Mouse (Mus musculus): ENCODE results near the gene Bckdha. TPM values are rescaled to one million over a fixed set of nuclear protein-coding genes. Genes with fewer than 3 reads are reported as not detected.

Bckdha gene
- polyA plus RNA-seq, 1 experiment from 2014 or later = 96.3 TPM

GRCm38 (mm10) chr7:25614831-25615705, 43.7 kb downstream of the Bckdha start:
- no peak for TF ChIP-seq CTCF (IDR thresholded peaks at IDR 0.05; ENCODE audit: low read depth)
- Histone ChIP-seq H3K4me2 (ENCODE audit: low read length) (no peak overlapping the region), H3K4me1 (replicated peaks; ENCODE audit: insufficient read depth, low read length) (0 out of 2 replicates have a peak, but pooled peaks cover 6% of the 10 kb centered on the region), H3K4me3 (replicated peaks; ENCODE audit: low read depth, low read length) (no peak overlapping the region), H3K36me3 (ENCODE audit: insufficient read depth, low read length) (no peaks in the 10 kb centered on the region), H3K27ac (0 out of 2 replicates have a peak overlapping the region, but pooled peaks have one; percentile 25), H3K27me3 (ENCODE audit: insufficient read depth, low read length) (no peaks in the 10 kb centered on the region), H3K9me3 (replicated peaks; ENCODE audit: low read length) (no peaks in the 10 kb centered on the region), H3K9ac (ENCODE audit: low read depth, low read length) (no peak overlapping the region)
- ATAC-seq (replicated peaks; ENCODE audit: low FRiP score, low read depth) (no peak), DNase-seq (ENCODE audit: low spot score) (no peak)
- 67% methylated on average over 21 of the region's 21 CpGs for WGBS

- DNase-seq (ENCODE audit: low spot score) = no peak
- Histone ChIP-seq H3K9me3 (replicated peaks; ENCODE audit: low read length) (no peaks in the 10 kb centered on the region), H3K4me1 (replicated peaks; ENCODE audit: insufficient read depth, low read length) (0 out of 2 replicates have a peak, but pooled peaks cover 3% of the 10 kb centered on the region), H3K4me2 (ENCODE audit: low read length) (no peak overlapping the region), H3K4me3 (replicated peaks; ENCODE audit: low read depth, low read length) (no peak overlapping the region), H3K27me3 (ENCODE audit: insufficient read depth, low read length) (no peaks in the 10 kb centered on the region), H3K27ac (no peak overlapping the region), H3K9ac (ENCODE audit: low read depth, low read length) (no peak overlapping the region), H3K36me3 (ENCODE audit: insufficient read depth, low read length) (no peaks in the 10 kb centered on the region)
- TF ChIP-seq CTCF (IDR thresholded peaks at IDR 0.05; ENCODE audit: low read depth) = no peak
- WGBS = 80% methylated on average over 5 of the region's 5 CpGs
- ATAC-seq (replicated peaks; ENCODE audit: low FRiP score, low read depth) = no peak
These were observed 44.7 kb downstream of the Bckdha start for GRCm38 (mm10) chr7:25614086-25614485.

GRCm38 (mm10) chr7:25611501-25611900, 47.3 kb downstream of the Bckdha start:
- H3K27me3 ChIP-seq (ENCODE audit: insufficient read depth, low read length) = no peaks in the 10 kb centered on the region
- no peak for DNase-seq (ENCODE audit: low spot score)
- no peak overlapping the region for H3K4me3 ChIP-seq (replicated peaks; ENCODE audit: low read depth, low read length)
- H3K4me2 ChIP-seq (ENCODE audit: low read length) = no peak overlapping the region
- ATAC-seq (replicated peaks; ENCODE audit: low FRiP score, low read depth) = no peak
- no peaks in the 10 kb centered on the region for H3K9me3 ChIP-seq (replicated peaks; ENCODE audit: low read length)
- no peaks in the 10 kb centered on the region for H3K4me1 ChIP-seq (replicated peaks; ENCODE audit: insufficient read depth, low read length)
- no peak overlapping the region for H3K27ac ChIP-seq
- TF ChIP-seq CTCF (IDR thresholded peaks at IDR 0.05; ENCODE audit: low read depth) = no peak
- no peaks in the 10 kb centered on the region for H3K36me3 ChIP-seq (ENCODE audit: insufficient read depth, low read length)
- no peak overlapping the region for H3K9ac ChIP-seq (ENCODE audit: low read depth, low read length)
- 63% methylated on average over 7 of the region's 7 CpGs for WGBS

GRCm38 (mm10) chr7:25610056-25610455, 48.7 kb downstream of the Bckdha start:
- Histone ChIP-seq H3K27ac (no peak overlapping the region), H3K27me3 (ENCODE audit: insufficient read depth, low read length) (no peaks in the 10 kb centered on the region), H3K9ac (ENCODE audit: low read depth, low read length) (no peak overlapping the region), H3K4me2 (ENCODE audit: low read length) (no peak overlapping the region), H3K4me1 (replicated peaks; ENCODE audit: insufficient read depth, low read length) (no peaks in the 10 kb centered on the region), H3K4me3 (replicated peaks; ENCODE audit: low read depth, low read length) (no peak overlapping the region), H3K36me3 (ENCODE audit: insufficient read depth, low read length) (no peaks in the 10 kb centered on the region), H3K9me3 (replicated peaks; ENCODE audit: low read length) (no peaks in the 10 kb centered on the region)
- WGBS = 34% methylated on average over 6 of the region's 6 CpGs
- no peak for ATAC-seq (replicated peaks; ENCODE audit: low FRiP score, low read depth)
- no peak for DNase-seq (ENCODE audit: low spot score)
- TF ChIP-seq CTCF (IDR thresholded peaks at IDR 0.05; ENCODE audit: low read depth) = no peak

DNA sequence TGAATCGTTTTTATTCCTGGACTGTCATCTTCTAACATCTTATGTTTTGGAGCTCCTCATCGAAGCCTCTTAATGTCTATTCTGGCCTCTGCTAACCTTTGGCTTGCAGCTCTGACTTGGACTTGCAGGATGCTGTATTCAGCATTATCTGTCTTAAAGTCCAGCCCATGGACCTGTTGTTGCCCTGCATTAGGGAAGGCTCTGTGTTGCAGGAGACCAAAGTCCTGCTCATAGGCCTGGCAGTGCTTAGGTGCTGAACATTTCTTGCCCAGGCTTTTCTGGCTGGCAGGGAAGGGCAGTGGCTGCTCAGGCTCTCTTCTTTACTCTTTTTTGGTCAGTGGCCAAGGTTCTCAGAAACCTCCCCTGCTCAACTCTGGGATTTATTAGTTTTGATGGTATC, 51.6 kb downstream of the Bckdha start:
- 72% methylated on average over 2 of the region's 2 CpGs for WGBS

DNA sequence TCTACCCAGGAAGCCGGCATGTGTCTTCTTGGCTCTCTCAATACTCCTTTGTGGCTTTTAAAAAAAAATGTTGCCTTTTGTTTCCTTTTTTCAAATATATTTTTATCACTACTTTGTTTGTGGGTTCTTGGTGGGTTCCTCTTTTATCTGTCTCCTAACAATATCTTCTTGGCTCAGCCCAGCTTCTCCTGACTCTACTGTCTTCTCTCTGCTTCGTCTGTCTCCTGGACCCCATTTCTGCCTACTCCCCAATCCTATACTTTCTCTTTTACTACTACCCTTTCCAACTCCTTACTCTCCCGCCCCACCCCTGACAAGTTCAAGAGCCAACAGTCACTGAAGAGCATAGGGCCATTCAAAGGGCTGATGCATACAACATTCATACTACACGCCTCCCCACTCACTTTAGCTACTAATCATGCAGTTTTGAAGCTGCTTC, 52.1 kb downstream of the Bckdha start:
- Histone ChIP-seq H3K27me3 (ENCODE audit: insufficient read depth, low read length) (no peaks in the 10 kb centered on the region), H3K9me3 (replicated peaks; ENCODE audit: low read length) (no peaks in the 10 kb centered on the region), H3K36me3 (ENCODE audit: insufficient read depth, low read length) (no peaks in the 10 kb centered on the region), H3K4me3 (replicated peaks; ENCODE audit: low read depth, low read length) (no peak overlapping the region), H3K27ac (peak overlapping the region; percentile 2; the same call in 1 of the 2 replicates), H3K4me2 (ENCODE audit: low read length) (no peak overlapping the region), H3K4me1 (replicated peaks; ENCODE audit: insufficient read depth, low read length) (no peaks in the 10 kb centered on the region), H3K9ac (ENCODE audit: low read depth, low read length) (no peak overlapping the region)
- 82% methylated on average over 4 of the region's 4 CpGs for WGBS
- DNase-seq (ENCODE audit: low spot score) (no peak), ATAC-seq (replicated peaks; ENCODE audit: low FRiP score, low read depth) (no peak)
- TF ChIP-seq CTCF (IDR thresholded peaks at IDR 0.05; ENCODE audit: low read depth) = no peak

More for the DNA sequence above, 51.6 kb downstream of the Bckdha start:
- Histone ChIP-seq H3K4me2 (ENCODE audit: low read length) (no peak overlapping the region), H3K4me1 (replicated peaks; ENCODE audit: insufficient read depth, low read length) (no peaks in the 10 kb centered on the region), H3K36me3 (ENCODE audit: insufficient read depth, low read length) (no peaks in the 10 kb centered on the region), H3K27me3 (ENCODE audit: insufficient read depth, low read length) (no peaks in the 10 kb centered on the region), H3K27ac (peak overlapping the region; percentile 2; the same call in 1 of the 2 replicates), H3K9me3 (replicated peaks; ENCODE audit: low read length) (no peaks in the 10 kb centered on the region), H3K9ac (ENCODE audit: low read depth, low read length) (no peak overlapping the region), H3K4me3 (replicated peaks; ENCODE audit: low read depth, low read length) (no peak overlapping the region)
- DNase-seq (ENCODE audit: low spot score) = no peak
- TF ChIP-seq CTCF (IDR thresholded peaks at IDR 0.05; ENCODE audit: low read depth) = no peak
- peak; percentile 86 for ATAC-seq (replicated peaks; ENCODE audit: low FRiP score, low read depth)

Measured in kidney, postnatal 0 days (tissue).